Mouse (Mus musculus) forebrain, embryonic 14.5 days (tissue): ENCODE data around the gene Atp5e. TPM values are rescaled to one million over a fixed set of nuclear protein-coding genes. Genes with fewer than 3 reads are reported as not detected.

Experiments used
- ATAC-seq: fragments of 200-750 bp; cut with Nextera tagmentation; 2 replicates; pipeline ENCODE4 v1.8.0; 2017; ENCODE audit warnings: mild to moderate bottlenecking, moderate library complexity
- DNase-seq: peaks from one replicate; pipeline ENCODE4 v3.0.0-alpha.2; 2015; ENCODE audit warnings: low spot score
- H3K27ac ChIP-seq: fragments of 300-500 bp; sonication (generic); 2 replicates; pipeline ENCODE4 v1.5.1; 2014; ENCODE audit warnings: low read depth, mild to moderate bottlenecking, control low read depth, low read length, moderate library complexity
- H3K27me3 ChIP-seq: fragments of 300-500 bp; sonication (generic); replicated peaks from 2 replicates; pipeline ENCODE4 v1.6.1; 2014; ENCODE audit warnings: low read length, control low read depth, mixed read lengths; ENCODE audit not compliant: control insufficient read depth, insufficient read depth
- H3K36me3 ChIP-seq: fragments of 300-500 bp; sonication (generic); 2 replicates; pipeline ENCODE4 v1.6.1; 2014; ENCODE audit warnings: low read length, control low read depth; ENCODE audit not compliant: control insufficient read depth, insufficient read depth
- H3K4me1 ChIP-seq: fragments of 300-500 bp; sonication (generic); 2 replicates; pipeline ENCODE4 v1.6.1; 2014; ENCODE audit warnings: antibody characterized with exemption, low read length, control low read depth; ENCODE audit not compliant: control insufficient read depth, insufficient read depth
- H3K4me2 ChIP-seq: fragments of 300-500 bp; sonication (generic); 2 replicates; pipeline ENCODE4 v1.6.1; 2014; ENCODE audit warnings: mild to moderate bottlenecking, control low read depth, low read length
- H3K4me3 ChIP-seq: fragments of 300-500 bp; sonication (generic); 2 replicates; pipeline ENCODE4 v1.5.1; 2014; ENCODE audit warnings: low read depth, low read length, control low read depth
- H3K9ac ChIP-seq: fragments of 300-500 bp; sonication (generic); 2 replicates; pipeline ENCODE4 v1.6.1; 2014; ENCODE audit warnings: mild to moderate bottlenecking, low read length, control low read depth, moderate library complexity
- H3K9me3 ChIP-seq: fragments of 300-500 bp; sonication (generic); replicated peaks from 2 replicates; pipeline ENCODE4 v1.6.1; 2016; ENCODE audit warnings: low read length, control low read depth, mixed read lengths; ENCODE audit not compliant: control insufficient read depth
- WGBS: fragments of 180-500 bp; shearing (Covaris S2); extraction: QIAGEN DNeasy Blood & Tissue Kit; methylation state at CpG from one replicate; pipeline ENCODE4 v1.1.7; 2014; 5-methylcytosine and 5-hydroxymethylcytosine counted together
- polyA plus RNA-seq: library from polyadenylated mRNA; unstranded; fragments of >200 nt; fragmentation: Nextera tagmentation; extraction: Ambion mirVana; gene quantifications from 2 replicates; pipeline ENCODE4 v1.2.1, GENCODE M21; 2014

The Atp5e gene
- polyA plus RNA-seq, 1 experiment from 2014 or later: 832 TPM

DNA sequence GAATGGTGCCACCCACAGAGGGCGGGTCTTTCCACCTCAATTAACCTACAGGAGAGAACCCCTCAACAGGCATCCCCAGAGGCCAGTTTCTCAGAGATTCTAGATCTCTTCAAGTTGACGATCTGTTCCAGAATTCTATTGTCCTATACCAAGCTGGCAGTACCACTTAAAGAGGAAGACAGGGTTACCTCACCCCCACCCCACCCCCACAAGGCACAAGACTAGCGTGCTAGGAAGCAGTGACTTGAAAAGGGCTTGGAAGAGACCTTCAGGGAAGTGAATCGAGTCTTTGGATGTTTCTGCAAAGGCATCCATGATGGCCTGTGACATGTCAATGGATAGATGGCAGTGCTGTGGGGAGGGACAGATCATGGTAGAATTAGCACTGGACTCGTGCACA is 14.8 kb upstream of the Atp5e start:
- no peak overlapping the region for H3K27ac ChIP-seq
- no peak overlapping the region for H3K4me3 ChIP-seq
- H3K4me1 ChIP-seq: no peaks in the 10 kb centered on the region
- WGBS: 67% methylated on average over 5 of the region's 5 CpGs
- H3K9ac ChIP-seq: no peak overlapping the region
- no peaks in the 10 kb centered on the region for H3K36me3 ChIP-seq
- no peak overlapping the region for H3K4me2 ChIP-seq
- DNase-seq: no peak
- H3K9me3 ChIP-seq: no peaks in the 10 kb centered on the region
- no peak for ATAC-seq
- H3K27me3 ChIP-seq: no peaks in the 10 kb centered on the region

- H3K4me1 ChIP-seq: no peaks in the 10 kb centered on the region
- H3K27ac ChIP-seq: no peak overlapping the region
- no peak for ATAC-seq
- no peaks in the 10 kb centered on the region for H3K9me3 ChIP-seq
- H3K4me3 ChIP-seq: no peak overlapping the region
- no peak overlapping the region for H3K9ac ChIP-seq
- H3K27me3 ChIP-seq: no peaks in the 10 kb centered on the region
- no peaks in the 10 kb centered on the region for H3K36me3 ChIP-seq
- WGBS: 76% methylated on average over 3 of the region's 3 CpGs
- no peak overlapping the region for H3K4me2 ChIP-seq
- DNase-seq: no peak
These were observed 13.8 kb upstream of the Atp5e start for GRCm38 (mm10) chr2:174477543-174478319.

- ATAC-seq: no peak
These were observed 9.6 kb upstream of the Atp5e start for GRCm38 (mm10) chr2:174473550-174473927.

GRCm38 (mm10) chr2:174472818-174473549 is 9.1 kb upstream of the Atp5e start, which contains the start of gene Prelid3b:
TSS of gene Prelid3b (minus strand) at chr2:174473081.
- ATAC-seq: peak; percentile 99
- Histone ChIP-seq H3K9me3 (no peaks in the 10 kb centered on the region), H3K4me3 (peak within 1 kb of the TSS; percentile 75), H3K27ac (no peak within 1 kb of the TSS), H3K4me1 (peaks cover 7% of the 10 kb centered on the region; the same call in 1 of the 2 replicates), H3K36me3 (0 out of 2 replicates have a peak, but pooled peaks cover 16% of the 10 kb centered on the region), H3K27me3 (no peaks in the 10 kb centered on the region), H3K4me2 (peak within 1 kb of the TSS; percentile 75), H3K9ac (peak within 1 kb of the TSS; percentile 75)
- under 1% methylated on average over 53 of the region's 53 CpGs for WGBS
- peak; percentile 99 for DNase-seq

More at GRCm38 (mm10) chr2:174473550-174473927, 9.6 kb upstream of the Atp5e start:
- H3K9me3 ChIP-seq: no peaks in the 10 kb centered on the region
- no peaks in the 10 kb centered on the region for H3K27me3 ChIP-seq
- H3K4me1 ChIP-seq: peaks cover 7% of the 10 kb centered on the region; the same call in 1 of the 2 replicates
- no peak for DNase-seq
- H3K27ac ChIP-seq: no peak overlapping the region
- H3K4me3 ChIP-seq: peak overlapping the region; percentile 75
- 0 out of 2 replicates have a peak, but pooled peaks cover 10% of the 10 kb centered on the region for H3K36me3 ChIP-seq
- 83% methylated on average over 5 of the region's 5 CpGs for WGBS
- peak overlapping the region; percentile 55; the same call in 1 of the 2 replicates for H3K9ac ChIP-seq
- peak overlapping the region; percentile 75 for H3K4me2 ChIP-seq

GRCm38 (mm10) chr2:174472407-174472806 is 8.5 kb upstream of the Atp5e start:
- Histone ChIP-seq H3K4me1 (peaks cover 7% of the 10 kb centered on the region; the same call in 1 of the 2 replicates), H3K9ac (peak overlapping the region; percentile 75), H3K27me3 (no peaks in the 10 kb centered on the region), H3K36me3 (0 out of 2 replicates have a peak, but pooled peaks cover 16% of the 10 kb centered on the region), H3K9me3 (no peaks in the 10 kb centered on the region), H3K4me3 (peak overlapping the region; percentile 75), H3K27ac (no peak overlapping the region), H3K4me2 (peak overlapping the region; percentile 75)
- 10% methylated on average over 30 of the region's 30 CpGs for WGBS
- DNase-seq: no peak
- peak; percentile 41 for ATAC-seq

GRCm38 (mm10) chr2:174470786-174471405 is 7.0 kb upstream of the Atp5e start:
- DNase-seq (no peak), ATAC-seq (no peak)
- Histone ChIP-seq H3K4me1 (peaks cover 7% of the 10 kb centered on the region; the same call in 1 of the 2 replicates), H3K27me3 (no peaks in the 10 kb centered on the region), H3K36me3 (peaks cover 25% of the 10 kb centered on the region; the same call in 1 of the 2 replicates), H3K4me2 (no peak overlapping the region), H3K4me3 (no peak overlapping the region), H3K9ac (no peak overlapping the region), H3K27ac (no peak overlapping the region), H3K9me3 (no peaks in the 10 kb centered on the region)
- 95% methylated on average over 7 of the region's 7 CpGs for WGBS

- ATAC-seq: no peak
- Histone ChIP-seq H3K9me3 (no peaks in the 10 kb centered on the region), H3K4me1 (peaks cover 7% of the 10 kb centered on the region; the same call in 1 of the 2 replicates), H3K36me3 (peaks cover 30% of the 10 kb centered on the region; the same call in 1 of the 2 replicates), H3K9ac (no peak overlapping the region), H3K27me3 (no peaks in the 10 kb centered on the region), H3K4me3 (no peak overlapping the region), H3K27ac (no peak overlapping the region), H3K4me2 (no peak overlapping the region)
- no peak for DNase-seq
- 96% methylated on average over 4 of the region's 4 CpGs for WGBS
These were observed 6.4 kb upstream of the Atp5e start for GRCm38 (mm10) chr2:174470333-174470732.

GRCm38 (mm10) chr2:174463370-174463769 is 535 bp downstream of the Atp5e start:
- H3K9ac ChIP-seq: peak overlapping the region; percentile 82
- ATAC-seq (peak; percentile 38), DNase-seq (no peak)
- WGBS: 35% methylated on average over 10 of the region's 10 CpGs
- H3K36me3 ChIP-seq: peaks cover 44% of the 10 kb centered on the region
- no peak overlapping the region for H3K27ac ChIP-seq
- peak overlapping the region; percentile 97 for H3K4me2 ChIP-seq
- no peaks in the 10 kb centered on the region for H3K27me3 ChIP-seq
- H3K4me3 ChIP-seq: peak overlapping the region; percentile 80
- peaks cover 6% of the 10 kb centered on the region for H3K4me1 ChIP-seq
- H3K9me3 ChIP-seq: no peaks in the 10 kb centered on the region
